8 mouse cellular contexts compared by ENCODE assay signal in genomic region chr7:19308454-19309277, GRCm38 (mm10). TPM values are rescaled to one million over a fixed set of nuclear protein-coding genes. Genes with fewer than 3 reads are reported as not detected.
A peak's percentile ranks its signal among the peaks of the same experiment; 100 is the strongest.
DNase-seq lines count a peak whose midpoint lies in the region; ATAC-seq and TF ChIP-seq lines count a peak whose summit lies in the region.

No protein-coding gene starts in this region.

- H3K4me1 ChIP-seq in cortical plate, adult 2 months (ENCODE audit: control insufficient read depth, insufficient read depth, low read length): no peaks in the 10 kb centered on the region

- ATAC-seq in activated CD4-positive, CD25-positive, alpha-beta regulatory T cell, adult 4 months: peak; percentile 74

- peak; percentile 94 to 95 for DNase-seq in gastrocnemius, adult 8-10 months (ENCODE audit: low spot score in 2 of 2)
- peak; percentile 88 for DNase-seq in hindlimb bud, embryonic 11.5 days (ENCODE audit: extremely low spot score, low read depth, low spot score)
- peak; percentile 97 to 98 for DNase-seq in left cerebral cortex, adult 2 months (ENCODE audit: extremely low spot score in 1 of 2, low spot score in 2 of 2)
- DNase-seq in right cerebral cortex, adult 18-20 months: peak; percentile 97
- DNase-seq in urinary bladder, adult 2 months (ENCODE audit: low spot score): peak; percentile 86

- intact Hi-C loops in left cerebral cortex, adult 2 months (cut with DNase I): no loop called here

- TF ChIP-seq CTCF in cortical plate, adult 2 months (IDR thresholded peaks at IDR 0.05; ENCODE audit: extremely low read depth, insufficient read depth, low read length): no peak
- peak; percentile 10; the same call in 1 of the 2 replicates for TF ChIP-seq CTCF in left cerebral cortex, adult 2 months (IDR thresholded peaks at IDR 0.05)

- no peaks in the 10 kb centered on the region for H3K79me2 ChIP-seq in macrophage (ENCODE audit: inconsistent target)

- peak overlapping the region; percentile 62 for H3K27ac ChIP-seq in cortical plate, adult 2 months (ENCODE audit: insufficient read depth, low read length)
- peak overlapping the region; percentile 97 for H3K27ac ChIP-seq in left cerebral cortex, adult 2 months
- peak overlapping the region; percentile 54 for H3K27ac ChIP-seq in macrophage

- H3K36me3 ChIP-seq in macrophage (ENCODE audit: inconsistent target): no peaks in the 10 kb centered on the region

- peak; percentile 50; the same call in 1 of the 2 replicates for TF ChIP-seq POLR2A in cortical plate, adult 2 months (IDR thresholded peaks at IDR 0.05; ENCODE audit: extremely low read depth, insufficient read depth, low read length)

- H3K4me3 ChIP-seq in cortical plate, adult 2 months (ENCODE audit: insufficient read depth, low read length): peak overlapping the region; percentile 47
- H3K4me3 ChIP-seq in left cerebral cortex, adult 2 months: peak overlapping the region; percentile 87
- H3K4me3 ChIP-seq in macrophage (ENCODE audit: inconsistent target): peak overlapping the region; percentile 63

- WGBS in macrophage (ENCODE audit: missing documents): 0% methylated on average over 52 of the region's 58 CpGs

RNA-seq across cellular contexts. Expression of gene Fosb, which starts 1.2 kb away (rescaled TPM):
- polyA plus RNA-seq in activated CD4-positive, CD25-positive, alpha-beta regulatory T cell, adult 4 months (2017; shearing (Covaris generic)): 1 to 10 TPM in 1 of 2 experiments, under 1 TPM in 1; 0.79 to 1.1 TPM
- 5.1 and 7.1 TPM in 2 replicates for polyA plus RNA-seq in cortical plate, adult 2 months (2012; rRNA removed)
- total RNA-seq in gastrocnemius, adult 8-10 months (2022): under 1 TPM; 0.16 to 0.86 (median 0.30) TPM
- 10 to 100 TPM; 27.0 to 59.5 TPM for total RNA-seq in left cerebral cortex, adult 2 months (2021)
- total RNA-seq in macrophage (2018; cell fraction: chromatin; rRNA removed): 100 to 1,000 TPM in 4 of 26 experiments, 10 to 100 TPM in 4, 1 to 10 TPM in 13, under 1 TPM in 5; 0.25 to 730 (median 3.1) TPM
- 100 to 1,000 TPM in 3 of 26 experiments, 10 to 100 TPM in 8, 1 to 10 TPM in 8, under 1 TPM in 7; 0.20 to 141 (median 4.6) TPM for total RNA-seq in macrophage (2018; cell fraction: cytosol; rRNA removed)
- 100 to 1,000 TPM in 3 of 26 experiments, 10 to 100 TPM in 9, 1 to 10 TPM in 9, under 1 TPM in 5; 0.30 to 353 (median 7.2) TPM for total RNA-seq in macrophage (2018; cell fraction: nucleus; rRNA removed)
- 0.74 to 2.0 TPM (median 1.2 TPM) in 3 replicates for polyA plus RNA-seq in macrophage (2018)
- 1.5 and 2.6 TPM in 2 replicates for polyA plus RNA-seq in urinary bladder, adult 2 months (2012; rRNA removed)

RNA-seq across cellular contexts. Expression of gene Rtn2, which starts 26.2 kb away (rescaled TPM):
- polyA plus RNA-seq in activated CD4-positive, CD25-positive, alpha-beta regulatory T cell, adult 4 months (2017; shearing (Covaris generic)): not detected
- 140 TPM in 2 replicates for polyA plus RNA-seq in cortical plate, adult 2 months (2012; rRNA removed)
- total RNA-seq in gastrocnemius, adult 8-10 months (2022): 1,000 to 10,000 TPM; 1,093 to 1,223 (median 1,133) TPM
- 100 to 1,000 TPM; 110 to 122 TPM for total RNA-seq in left cerebral cortex, adult 2 months (2021)
- total RNA-seq in macrophage (2018; cell fraction: chromatin; rRNA removed): 10 to 100 TPM in 1 of 26 experiments, 1 to 10 TPM in 13, under 1 TPM in 7, not detected in 5; 0.20 to 21.6 (median 1.8) TPM
- total RNA-seq in macrophage (2018; cell fraction: cytosol; rRNA removed): 1 to 10 TPM in 13 of 26 experiments, under 1 TPM in 12, not detected in 1; 0.14 to 6.2 (median 2.0) TPM
- total RNA-seq in macrophage (2018; cell fraction: nucleus; rRNA removed): 1 to 10 TPM in 15 of 26 experiments, under 1 TPM in 7, not detected in 4; 0.15 to 8.6 (median 2.9) TPM
- 0.09 to 0.52 TPM (median 0.32 TPM) in 3 replicates for polyA plus RNA-seq in macrophage (2018)
- 36.2 and 45.7 TPM in 2 replicates for polyA plus RNA-seq in urinary bladder, adult 2 months (2012; rRNA removed)

RNA-seq across cellular contexts. Expression of gene Ppm1n, which starts 28.8 kb away (rescaled TPM):
- polyA plus RNA-seq in activated CD4-positive, CD25-positive, alpha-beta regulatory T cell, adult 4 months (2017; shearing (Covaris generic)): 1 to 10 TPM; 1.1 to 1.2 TPM
- 0.21 and 0.23 TPM in 2 replicates for polyA plus RNA-seq in cortical plate, adult 2 months (2012; rRNA removed)
- total RNA-seq in gastrocnemius, adult 8-10 months (2022): under 1 TPM in 2 of 4 experiments, not detected in 2; 0.40 to 0.80 TPM
- total RNA-seq in left cerebral cortex, adult 2 months (2021): not detected
- 10 to 100 TPM in 1 of 26 experiments, 1 to 10 TPM in 12, under 1 TPM in 2, not detected in 11; 0.41 to 17.6 (median 3.0) TPM for total RNA-seq in macrophage (2018; cell fraction: chromatin; rRNA removed)
- total RNA-seq in macrophage (2018; cell fraction: cytosol; rRNA removed): 1 to 10 TPM in 1 of 26 experiments, under 1 TPM in 14, not detected in 11; 0.05 to 1.1 (median 0.72) TPM
- total RNA-seq in macrophage (2018; cell fraction: nucleus; rRNA removed): 1 to 10 TPM in 11 of 26 experiments, under 1 TPM in 2, not detected in 13; 0.52 to 6.8 (median 3.9) TPM
- 0.38 TPM in 1 of 3 replicates, not detected in the others for polyA plus RNA-seq in macrophage (2018)
- polyA plus RNA-seq in urinary bladder, adult 2 months (2012; rRNA removed): 0.04 and 0.29 TPM in 2 replicates

RNA-seq across cellular contexts. Expression of gene Ercc1, which starts 35.9 kb away (rescaled TPM):
- polyA plus RNA-seq in activated CD4-positive, CD25-positive, alpha-beta regulatory T cell, adult 4 months (2017; shearing (Covaris generic)): 10 to 100 TPM; 61.1 to 72.3 TPM
- polyA plus RNA-seq in cortical plate, adult 2 months (2012; rRNA removed): 53.8 and 59.1 TPM in 2 replicates
- total RNA-seq in gastrocnemius, adult 8-10 months (2022): 10 to 100 TPM; 27.1 to 33.7 (median 28.7) TPM
- total RNA-seq in left cerebral cortex, adult 2 months (2021): 10 to 100 TPM; 48.9 to 51.8 TPM
- 10 to 100 TPM; 14.4 to 47.9 (median 27.0) TPM for total RNA-seq in macrophage (2018; cell fraction: chromatin; rRNA removed)
- total RNA-seq in macrophage (2018; cell fraction: cytosol; rRNA removed): 10 to 100 TPM; 15.6 to 27.5 (median 21.3) TPM
- total RNA-seq in macrophage (2018; cell fraction: nucleus; rRNA removed): 10 to 100 TPM; 11.2 to 36.0 (median 19.9) TPM
- polyA plus RNA-seq in macrophage (2018): 16.4 to 18.9 TPM (median 16.8 TPM) in 3 replicates
- polyA plus RNA-seq in urinary bladder, adult 2 months (2012; rRNA removed): 42.3 and 47.5 TPM in 2 replicates

RNA-seq across cellular contexts. Expression of gene Vasp, which starts 37.0 kb away (rescaled TPM):
- 100 to 1,000 TPM in 1 of 2 experiments, 10 to 100 TPM in 1; 96.0 to 113 TPM for polyA plus RNA-seq in activated CD4-positive, CD25-positive, alpha-beta regulatory T cell, adult 4 months (2017; shearing (Covaris generic))
- 15.3 and 16.5 TPM in 2 replicates for polyA plus RNA-seq in cortical plate, adult 2 months (2012; rRNA removed)
- 10 to 100 TPM in 3 of 4 experiments, 1 to 10 TPM in 1; 7.1 to 19.7 (median 15.0) TPM for total RNA-seq in gastrocnemius, adult 8-10 months (2022)
- total RNA-seq in left cerebral cortex, adult 2 months (2021): 10 to 100 TPM; 13.2 to 14.6 TPM
- total RNA-seq in macrophage (2018; cell fraction: chromatin; rRNA removed): 100 to 1,000 TPM in 23 of 26 experiments, 10 to 100 TPM in 3; 79.0 to 988 (median 340) TPM
- 100 to 1,000 TPM in 18 of 26 experiments, 10 to 100 TPM in 8; 56.8 to 437 (median 218) TPM for total RNA-seq in macrophage (2018; cell fraction: cytosol; rRNA removed)
- total RNA-seq in macrophage (2018; cell fraction: nucleus; rRNA removed): 100 to 1,000 TPM in 23 of 26 experiments, 10 to 100 TPM in 3; 51.8 to 590 (median 307) TPM
- polyA plus RNA-seq in macrophage (2018): 29.1 to 79.7 TPM (median 69.5 TPM) in 3 replicates
- 133 and 146 TPM in 2 replicates for polyA plus RNA-seq in urinary bladder, adult 2 months (2012; rRNA removed)

Comparison
In these comparisons a context has a peak if more than half of its experiments do, and no peak if none do; other contexts are left out.
1. Peak in every context shown above with its lines: DNase-seq, ATAC-seq, H3K4me3 ChIP-seq and H3K27ac ChIP-seq.
2. RNA of gene Rtn2, which starts 26.2 kb away (polyA plus RNA-seq): 140 TPM in cortical plate, adult 2 months and 36.2 to 45.7 TPM in urinary bladder, adult 2 months; not detected in activated CD4-positive, CD25-positive, alpha-beta regulatory T cell, adult 4 months and 0.09 to 0.52 TPM in macrophage; every median in the first group is over 10 times any median in the second.